Mouse (Mus musculus) layer of hippocampus, adult 11-12 months (tissue): ENCODE results near the gene Rps6kb2.

Experiments
- DNase-seq: peaks from one replicate; pipeline ENCODE4 v3.0.0; 2022; ENCODE audit warnings: low spot score

Rps6kb2 gene

DNA sequence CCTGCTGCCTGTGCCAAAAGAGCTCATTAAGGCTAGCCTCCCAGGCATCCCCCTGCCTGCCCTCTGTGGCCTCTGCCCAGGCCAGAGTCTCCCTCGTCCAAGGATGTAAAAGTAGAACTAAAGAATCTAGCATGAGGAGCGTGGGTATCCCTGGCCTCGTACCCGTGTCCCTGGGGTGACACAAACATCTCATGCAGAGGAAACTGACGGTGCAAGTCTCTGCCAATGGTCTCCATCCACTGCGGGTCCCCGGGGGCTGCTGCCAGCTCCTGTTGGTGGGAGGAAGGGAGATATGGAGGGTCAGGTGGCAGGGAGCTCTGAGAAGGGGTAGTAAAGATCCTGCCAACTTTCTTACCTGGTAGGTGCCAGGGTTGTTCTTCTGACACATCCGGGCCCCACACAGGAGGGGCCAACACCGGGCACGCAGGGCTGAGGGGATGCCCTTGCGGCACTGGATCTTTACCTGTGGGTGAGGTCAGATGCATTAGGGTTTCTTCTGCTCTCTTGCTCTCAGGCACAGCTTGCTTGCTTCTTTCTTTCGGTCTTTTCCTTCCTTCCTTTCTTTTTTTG is 26.0 kb upstream of the Rps6kb2 start:
- no peak for DNase-seq

DNA sequence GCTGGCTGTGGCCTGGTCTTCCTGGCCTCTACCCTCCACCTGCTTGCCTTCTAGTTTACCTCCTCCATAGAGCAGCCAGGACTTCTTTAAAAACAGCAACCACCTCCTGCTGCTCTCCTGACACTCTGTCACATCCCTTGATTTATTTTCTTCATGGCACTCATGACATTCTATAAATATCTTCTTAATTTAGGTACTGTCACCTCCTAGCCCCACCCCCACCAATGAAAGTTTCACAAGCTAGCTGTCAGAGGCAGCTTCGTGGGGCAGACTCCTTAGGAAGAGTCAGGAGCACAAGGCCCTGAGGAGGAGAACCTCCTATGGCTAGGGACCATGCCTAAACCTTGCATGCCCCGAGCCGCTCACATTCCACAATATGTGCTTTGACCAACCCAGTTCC is 24.1 kb upstream of the Rps6kb2 start:
- no peak for DNase-seq

DNA sequence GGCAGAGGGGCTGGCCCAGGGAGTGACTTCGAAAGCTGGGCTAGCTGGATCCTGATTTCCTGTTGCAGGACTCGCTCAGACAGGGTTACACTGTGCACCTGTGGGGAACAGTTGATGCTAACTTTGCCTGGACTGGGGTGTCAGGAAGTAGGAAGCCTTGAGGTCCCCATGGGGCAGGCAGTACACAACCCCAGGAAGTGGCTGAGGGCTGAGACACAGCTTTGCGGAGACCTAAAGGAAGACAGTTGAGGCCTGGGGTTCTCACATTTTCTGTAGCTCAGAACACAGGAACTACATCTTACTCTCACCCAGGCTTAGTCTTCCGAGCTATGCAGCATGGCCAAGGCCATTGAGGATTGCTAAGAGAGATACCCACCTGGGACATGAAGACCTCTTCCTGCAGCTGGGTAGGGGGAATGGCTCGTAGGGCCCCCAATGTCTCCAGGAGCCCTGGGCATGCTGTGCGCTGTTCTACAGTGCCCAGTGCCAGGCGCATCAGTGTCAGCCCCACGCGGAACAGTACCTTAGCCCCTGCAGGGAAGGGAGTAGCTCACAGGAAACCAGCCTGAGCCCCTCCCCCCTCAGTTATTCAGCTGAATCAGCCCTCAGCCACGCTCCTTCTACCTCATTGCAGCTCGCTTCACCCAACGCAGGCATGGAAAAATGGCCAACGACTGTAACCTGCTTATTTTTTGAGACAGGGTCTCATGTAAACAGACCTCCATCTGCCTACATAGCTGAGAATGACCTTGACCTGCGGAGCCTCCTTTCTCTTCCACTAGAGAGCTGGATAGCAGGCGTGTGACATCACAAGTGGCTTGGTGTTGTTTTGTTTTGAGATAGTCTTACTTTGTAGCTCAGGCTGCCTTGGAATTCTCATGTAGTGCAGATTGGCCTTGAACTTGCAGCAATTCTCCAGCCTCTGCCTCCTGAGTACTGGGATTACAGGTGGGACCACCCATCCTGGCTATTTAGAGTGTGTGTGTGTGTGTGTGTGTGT is 22.1 kb upstream of the Rps6kb2 start:
- no peak for DNase-seq

DNA sequence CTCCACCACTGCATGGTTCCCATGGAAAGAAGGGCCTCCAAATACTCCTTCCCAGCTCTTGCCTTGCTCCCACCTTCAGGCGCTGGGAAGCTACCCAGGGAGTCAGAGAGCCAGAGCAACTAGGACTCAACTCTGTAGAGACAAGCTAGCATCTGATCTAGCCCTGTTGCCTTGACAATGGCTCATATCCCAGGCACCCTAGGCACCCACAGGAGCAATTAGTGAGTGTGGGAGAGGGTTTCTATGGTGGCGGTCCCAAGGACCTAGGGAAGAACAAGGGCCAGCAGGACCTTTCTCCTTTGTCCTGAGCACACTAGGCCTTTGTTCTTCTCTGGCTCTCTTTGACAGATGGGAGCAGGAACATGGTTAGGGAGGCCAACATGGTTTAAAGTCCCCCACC is 20.5 kb upstream of the Rps6kb2 start:
- no peak for DNase-seq

DNA sequence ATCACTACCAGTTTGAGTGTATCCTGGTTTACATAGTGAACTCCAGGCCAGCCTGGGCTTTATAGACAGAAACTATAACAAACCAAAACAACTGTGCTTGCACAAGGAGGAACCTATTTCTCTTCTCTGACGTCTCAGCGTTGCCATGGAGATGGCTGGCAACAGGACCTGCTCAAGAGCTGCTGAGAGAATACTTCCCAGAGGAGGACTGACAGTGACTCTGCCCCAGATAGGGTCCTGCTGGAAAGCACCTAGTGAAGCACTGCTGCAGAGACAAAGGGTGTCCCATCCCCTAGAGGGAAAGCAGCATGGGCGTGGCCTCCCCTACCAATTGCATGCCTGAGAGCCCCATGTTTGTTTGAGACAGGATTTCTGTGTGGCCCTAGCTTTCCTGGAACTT is 18.7 kb upstream of the Rps6kb2 start:
- DNase-seq = peak; percentile 79

DNA sequence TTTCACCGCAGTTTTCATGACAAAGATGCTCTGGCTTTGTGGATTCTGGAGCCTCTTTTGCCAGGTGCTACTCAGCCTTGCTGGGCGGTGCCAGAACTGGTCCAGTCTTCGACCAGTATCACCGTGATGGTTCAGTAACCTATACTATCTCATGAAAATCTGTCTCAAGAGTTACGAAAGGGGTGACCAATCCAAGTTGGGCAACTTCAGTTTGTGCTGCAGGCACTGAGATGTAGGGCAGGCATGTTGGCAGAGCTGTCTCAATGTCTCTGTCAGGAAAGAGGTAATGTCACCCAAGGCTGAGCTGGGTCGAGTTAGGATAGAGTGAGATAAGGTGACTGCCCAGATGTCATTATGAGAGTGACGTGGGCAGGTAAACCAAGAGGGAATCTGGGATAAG is 17.3 kb upstream of the Rps6kb2 start:
- no peak for DNase-seq

DNA sequence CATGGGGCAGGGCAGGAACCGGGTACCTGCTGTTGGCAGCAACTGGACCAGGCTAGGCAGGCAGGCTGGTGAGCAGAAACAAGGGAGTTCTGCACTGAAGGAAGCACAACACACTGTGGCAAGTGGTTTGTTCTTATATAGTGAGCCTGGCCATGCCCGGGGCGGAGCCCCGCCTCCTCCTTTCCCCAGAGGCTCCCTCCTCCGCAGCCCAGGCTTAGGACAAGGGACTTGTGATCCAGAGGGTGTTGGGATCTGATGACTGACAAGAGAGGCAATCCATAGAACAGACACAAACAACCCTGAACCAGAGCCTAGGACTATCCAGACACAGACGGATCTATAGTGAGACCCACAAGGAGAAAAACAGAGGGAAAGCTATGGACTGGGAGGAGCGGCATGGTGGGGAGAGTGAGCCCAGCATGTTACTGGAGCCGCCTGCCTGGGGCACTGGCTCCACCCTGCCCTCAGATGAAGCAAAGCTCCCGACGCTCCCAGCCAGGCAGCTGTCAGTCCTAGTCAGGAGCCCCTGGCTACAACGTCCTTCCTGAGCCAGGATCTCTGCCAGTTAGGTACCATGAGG is 12.3 kb upstream of the Rps6kb2 start, which contains the start of gene Carns1:
TSS of gene Carns1 (minus strand) at position 112 of the 580 bp plus-strand sequence.
- peak; percentile 67 for DNase-seq

DNA sequence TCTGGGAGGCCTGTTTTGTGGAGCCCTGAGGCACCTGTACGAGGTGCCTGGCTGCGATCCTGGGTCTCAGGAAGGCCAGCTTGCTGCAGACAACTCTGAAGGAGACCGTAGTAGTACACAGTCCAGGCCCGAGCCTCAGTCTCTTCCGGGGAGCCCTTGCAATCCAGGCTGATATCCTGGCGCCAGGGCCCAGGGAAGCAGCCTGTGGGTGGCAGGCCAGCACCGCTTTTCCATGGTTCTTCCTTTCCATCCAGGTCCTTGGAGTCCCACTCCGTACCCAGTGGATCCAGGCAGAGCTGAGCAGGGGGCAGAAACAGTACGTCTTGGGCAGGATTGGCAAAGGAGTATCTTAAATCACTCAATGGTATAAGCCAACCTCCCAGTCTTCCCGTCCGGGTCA is 9.8 kb upstream of the Rps6kb2 start:
- no peak for DNase-seq

DNA sequence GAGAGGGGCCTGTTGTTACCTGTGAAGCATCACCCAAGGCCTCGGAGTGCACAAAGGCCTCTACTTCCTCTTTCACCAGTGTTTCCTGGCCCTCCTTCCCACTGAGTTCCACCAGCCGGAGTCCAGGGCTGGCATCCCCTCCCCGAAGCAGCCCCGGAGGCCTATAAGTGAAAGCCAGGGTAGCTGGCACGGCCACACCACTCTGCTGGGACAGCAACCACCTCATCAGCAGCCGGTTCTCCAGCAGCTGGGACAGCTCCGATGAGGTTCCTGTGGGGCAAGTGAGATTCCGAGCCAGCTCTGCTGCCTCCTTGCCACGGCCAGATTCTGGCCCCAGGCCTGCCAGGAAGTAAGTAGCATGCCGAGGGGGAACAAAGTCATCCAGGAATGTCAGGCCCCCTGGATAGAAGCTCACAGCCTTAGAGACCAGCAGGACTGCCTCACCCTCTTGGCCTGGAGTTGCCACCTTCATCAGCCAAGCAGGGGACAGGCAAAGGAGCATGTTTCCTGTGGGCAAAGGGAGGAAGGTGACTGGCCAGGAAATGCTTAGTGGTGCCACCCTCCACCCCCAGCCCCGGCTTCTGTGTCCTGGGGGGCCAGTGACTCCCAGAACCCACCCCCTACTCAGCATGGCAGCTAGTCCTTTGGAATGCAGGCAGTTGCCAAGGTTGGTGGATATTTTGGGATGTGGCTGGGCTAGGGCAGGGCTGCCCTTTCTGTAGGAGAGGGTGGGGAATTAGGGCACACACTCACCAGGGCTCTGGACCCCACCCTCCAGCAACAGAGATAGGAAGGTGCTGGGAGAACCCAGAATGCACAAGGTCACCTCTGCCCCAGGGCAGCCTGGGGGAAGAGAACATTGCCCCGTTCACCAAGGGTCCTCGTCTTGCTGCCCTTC is 8.5 kb upstream of the Rps6kb2 start:
- DNase-seq = no peak

DNA sequence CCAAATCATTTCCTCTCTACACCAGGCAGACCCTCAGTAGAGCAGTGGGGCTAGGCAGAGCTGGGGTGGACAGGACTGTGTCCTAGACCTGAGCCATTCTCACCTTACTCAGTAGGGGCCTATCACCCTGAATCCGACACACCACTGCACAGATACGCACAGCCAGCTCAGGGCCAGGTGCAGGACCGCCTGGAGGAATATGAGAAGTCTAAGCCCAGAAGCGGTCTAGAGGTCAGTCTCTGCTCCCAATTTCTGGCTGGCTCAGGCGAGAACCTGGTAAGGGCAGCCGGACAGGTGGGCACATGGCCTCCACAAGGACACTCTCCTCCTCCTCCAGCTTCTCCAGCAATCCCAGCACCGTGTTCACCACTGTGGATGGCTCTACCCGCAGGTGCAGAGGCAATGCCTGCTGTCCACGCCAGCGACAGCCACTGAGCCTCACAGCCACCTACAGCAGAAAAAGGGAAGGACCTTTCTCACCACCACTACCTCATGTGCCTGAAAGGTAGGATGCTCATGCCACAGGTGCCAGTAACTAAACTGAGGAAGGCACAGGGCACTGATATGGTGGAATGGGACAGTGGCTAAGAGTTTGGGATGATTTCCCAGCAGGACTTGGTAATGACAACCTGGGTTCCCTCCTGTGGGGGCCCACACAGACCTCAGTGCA is 7.7 kb upstream of the Rps6kb2 start:
- DNase-seq = no peak

DNA sequence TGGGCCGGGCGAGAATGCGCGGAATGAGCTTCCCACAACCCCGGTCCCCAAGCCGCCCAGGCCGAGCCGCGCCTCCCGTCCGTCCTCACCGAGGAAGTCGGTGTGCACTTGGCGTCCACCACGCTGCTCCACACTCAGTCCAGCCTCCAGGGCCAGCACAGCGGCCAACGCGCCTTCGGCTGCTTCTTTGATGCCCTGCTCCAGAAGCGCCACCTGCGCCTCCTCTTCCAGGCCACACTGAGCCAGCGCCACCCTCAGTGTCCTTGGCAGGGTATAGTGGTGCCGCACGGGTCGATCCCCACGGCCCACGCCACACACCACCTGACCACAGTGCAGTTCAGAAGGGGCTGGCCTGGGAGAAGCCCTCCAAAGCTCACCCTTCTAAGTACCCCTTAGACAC is 6.7 kb upstream of the Rps6kb2 start:
- DNase-seq = no peak

DNA sequence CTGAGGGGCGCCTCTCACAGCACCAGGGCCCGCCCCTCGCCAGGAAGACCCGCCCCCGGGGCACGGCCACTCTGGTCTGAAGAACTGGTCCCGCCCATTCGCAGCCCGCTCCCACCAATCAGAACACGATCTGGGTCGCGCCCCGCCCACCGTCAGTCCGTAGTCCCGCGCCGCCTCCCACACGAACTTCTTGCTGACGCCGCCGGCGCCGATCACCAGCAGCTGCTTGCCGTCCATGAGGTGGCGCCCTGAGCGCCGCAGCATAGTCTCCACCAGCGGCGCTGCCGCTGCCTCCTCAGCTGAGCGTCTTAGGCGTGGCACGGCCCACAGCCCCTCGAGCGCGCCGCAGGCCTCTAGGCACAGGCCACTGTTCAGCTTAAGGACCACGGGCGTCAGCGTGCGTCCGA is 6.2 kb upstream of the Rps6kb2 start:
- DNase-seq = peak; percentile 99

DNA sequence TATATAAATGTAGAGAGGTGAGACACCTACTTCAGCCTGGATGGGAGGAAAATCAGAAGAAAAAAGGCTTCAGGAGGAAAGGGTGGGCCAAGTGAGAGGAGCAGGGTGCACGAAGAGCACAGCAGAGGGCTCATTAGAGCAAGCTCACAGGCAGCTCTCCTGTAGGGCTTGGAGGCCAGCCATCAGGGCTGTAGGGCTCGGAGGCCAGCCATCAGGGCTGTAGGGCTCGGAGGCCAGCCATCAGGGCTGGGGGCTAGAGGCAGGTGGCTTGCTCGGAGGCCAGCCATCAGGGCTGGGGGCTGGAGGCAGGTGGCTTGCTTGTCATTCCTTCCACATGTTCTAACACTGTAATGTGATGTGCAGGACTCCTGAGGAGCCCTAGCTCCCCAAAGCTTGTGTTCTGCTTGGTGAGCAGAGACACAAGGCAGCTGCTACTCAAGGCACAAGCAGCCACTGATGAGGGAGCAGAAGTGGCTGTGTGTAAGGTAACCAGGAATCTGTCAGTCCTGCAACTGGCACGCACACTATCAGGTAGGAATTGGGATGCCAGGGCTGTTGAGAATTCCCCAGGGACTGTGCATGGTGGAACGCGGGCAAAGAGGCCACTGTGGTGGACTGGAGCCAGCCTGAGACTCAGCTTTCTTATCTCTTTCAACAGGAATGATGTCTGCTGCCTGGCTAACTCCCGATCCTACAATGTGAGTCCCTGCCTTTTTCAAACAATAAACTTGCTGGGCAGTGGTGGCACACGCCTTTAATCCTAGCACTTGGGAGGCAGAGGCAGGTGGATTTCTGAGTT is 3.7 kb upstream of the Rps6kb2 start:
- no peak for DNase-seq

DNA sequence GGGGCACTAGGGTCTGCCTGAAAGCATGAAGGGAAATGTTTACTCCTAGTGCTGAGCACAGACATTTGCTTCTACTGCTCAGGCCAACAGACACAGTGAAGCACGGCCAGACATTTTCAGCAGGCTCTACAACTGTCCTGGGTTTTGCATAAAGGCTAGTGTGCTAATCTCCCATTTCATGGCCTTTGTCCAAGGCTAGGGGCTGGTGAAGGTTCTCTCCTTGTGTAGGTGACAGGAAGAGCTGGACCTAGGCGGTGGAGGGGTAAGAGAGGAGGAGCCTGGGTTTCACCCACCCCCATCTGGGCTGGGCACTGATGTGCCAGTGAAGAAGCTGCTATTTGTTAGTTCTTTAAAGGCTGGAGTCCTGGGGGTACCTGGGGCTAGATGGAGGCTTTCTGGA is 1.6 kb upstream of the Rps6kb2 start:
- no peak for DNase-seq

DNA sequence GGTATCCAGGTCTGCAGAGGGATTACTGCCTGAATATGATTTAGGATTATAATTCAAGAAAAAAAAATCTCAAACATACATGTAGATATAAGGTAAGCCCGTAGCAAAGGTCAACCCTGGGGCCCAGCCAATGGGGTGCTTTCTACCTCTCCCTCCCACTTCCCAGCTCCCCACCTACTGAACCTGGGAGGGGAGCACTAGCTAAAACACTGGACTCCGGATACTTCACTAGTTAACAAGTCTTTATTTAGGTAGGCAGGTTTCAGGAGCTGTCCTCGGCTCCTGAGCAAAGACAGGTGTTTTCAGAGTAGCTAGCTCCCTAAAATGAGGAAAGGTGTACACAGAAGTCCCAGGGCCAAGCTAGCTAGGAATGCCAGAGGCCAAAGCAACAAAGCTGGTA is 946 bp upstream of the Rps6kb2 start:
- DNase-seq = no peak

DNA sequence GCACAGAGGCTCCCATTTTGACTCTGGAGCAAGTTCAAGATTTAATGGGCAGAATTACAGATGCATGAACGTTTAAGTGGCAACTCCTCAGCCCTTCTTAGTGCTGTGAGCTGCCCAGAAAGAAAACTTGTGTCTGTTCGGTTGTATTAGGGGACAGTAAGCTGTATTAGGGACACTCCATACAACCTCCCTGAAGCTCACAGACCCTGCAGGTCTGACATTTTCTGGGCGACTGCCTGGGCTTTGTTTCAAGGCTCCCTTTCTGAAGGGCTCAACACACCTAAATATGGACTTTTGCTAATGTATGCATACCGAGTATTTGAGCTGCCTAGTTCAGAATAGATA is 361 bp upstream of the Rps6kb2 start:
- DNase-seq = no peak

DNA sequence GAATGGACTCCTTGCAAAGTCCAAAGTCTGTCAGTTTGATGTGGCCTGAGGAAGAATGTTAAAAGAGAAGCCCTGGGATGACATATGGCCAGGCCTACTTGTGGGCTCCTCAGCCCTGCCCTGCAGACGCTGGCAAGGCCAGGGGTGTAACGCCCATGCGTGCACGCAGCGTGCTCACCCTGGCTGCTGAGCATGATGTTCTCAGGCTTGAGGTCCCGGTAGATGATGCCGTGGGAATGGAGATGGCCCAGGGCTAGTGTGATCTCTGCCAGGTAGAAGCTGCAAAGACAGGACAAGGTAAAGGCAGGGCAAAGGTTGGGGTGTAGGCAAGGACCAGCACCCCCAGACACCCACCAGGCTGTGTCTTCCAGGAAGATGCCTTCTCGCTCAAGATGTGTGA is 4.1 kb downstream of the Rps6kb2 start:
- no peak for DNase-seq

DNA sequence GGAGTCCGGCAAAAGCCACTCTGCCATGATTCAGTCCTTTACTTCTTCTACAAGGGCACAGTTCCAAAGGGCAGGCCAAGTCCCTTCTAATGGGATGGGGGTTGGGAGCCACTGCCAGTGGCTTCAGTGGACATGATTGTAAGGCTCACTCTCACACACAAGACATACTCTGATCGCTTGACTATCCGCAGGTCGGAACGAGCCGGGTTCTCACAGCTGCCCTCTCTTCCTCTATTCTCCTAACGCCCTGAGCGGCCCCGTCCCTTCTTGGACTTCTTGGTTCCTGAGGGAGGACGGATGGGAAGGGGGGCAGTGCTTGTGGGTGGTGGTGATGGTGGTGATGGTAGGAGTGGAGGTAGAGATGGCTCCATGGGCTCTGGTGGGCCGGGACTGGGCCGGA is 6.4 kb downstream of the Rps6kb2 start:
- DNase-seq = no peak

DNA sequence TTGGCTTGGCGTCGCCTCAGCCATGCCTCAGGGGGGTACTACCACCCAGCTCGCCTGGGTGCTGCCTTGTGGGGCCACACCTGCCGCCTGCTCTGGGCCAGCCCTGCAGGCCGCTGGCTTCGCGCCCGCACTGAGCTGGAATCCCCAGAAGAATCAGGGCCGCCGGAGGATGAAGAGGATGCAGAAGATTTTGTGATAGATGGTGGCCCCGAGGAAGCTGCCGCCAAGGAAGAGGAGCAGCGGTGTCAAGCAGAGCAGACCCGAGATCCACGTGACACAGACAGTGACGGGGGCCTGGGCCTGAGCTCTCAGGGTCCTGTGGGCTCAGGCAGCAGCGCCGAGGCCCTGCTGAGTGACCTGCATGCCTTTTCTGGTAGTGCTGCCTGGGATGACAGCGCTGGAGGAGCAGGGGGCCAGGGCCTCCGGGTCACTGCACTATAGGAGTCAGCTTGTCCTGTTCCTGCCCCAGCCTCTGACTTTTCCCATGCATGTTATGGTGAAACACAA is 7.0 kb downstream of the Rps6kb2 start:
- no peak for DNase-seq

DNA sequence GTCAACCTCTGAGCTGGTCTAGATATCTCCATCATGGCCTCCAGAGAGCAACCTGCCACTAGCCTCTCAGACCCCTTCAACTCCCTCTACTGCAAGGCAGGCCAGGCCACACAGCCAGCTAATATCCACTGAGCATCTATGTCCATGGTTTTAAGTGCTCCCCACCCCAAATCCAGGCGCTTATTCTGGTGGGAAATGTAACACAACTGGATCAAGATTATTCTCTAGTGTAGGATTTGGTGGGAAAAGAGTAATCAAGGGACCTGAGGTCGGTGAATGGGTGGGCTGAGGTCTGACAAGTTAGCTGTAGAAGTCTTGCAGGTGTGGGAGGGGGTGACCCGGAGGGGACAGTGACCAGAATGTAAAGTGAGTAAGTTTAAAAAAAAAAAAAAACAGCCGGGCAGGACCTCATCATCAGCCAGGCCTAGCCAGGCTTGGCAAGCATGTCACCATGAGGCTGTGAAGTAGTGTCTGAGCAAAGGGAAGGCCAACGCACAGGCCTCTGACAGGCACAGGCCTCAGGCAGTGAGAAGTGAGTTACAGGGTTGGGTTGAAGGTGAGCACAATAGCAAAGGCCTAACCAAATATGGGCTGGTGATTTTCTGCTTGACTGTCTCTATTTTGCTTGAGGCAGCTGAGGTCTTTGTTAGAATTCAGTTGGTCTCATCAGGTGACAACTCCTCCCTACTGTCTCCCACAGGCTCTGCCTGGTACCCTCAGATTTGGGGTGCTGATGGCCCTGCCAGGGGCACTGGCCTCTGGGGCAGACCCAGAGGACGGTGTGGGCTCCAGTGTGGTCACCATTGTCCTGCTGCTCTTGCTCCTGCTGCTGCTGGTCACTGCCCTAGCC is 7.7 kb downstream of the Rps6kb2 start:
- DNase-seq = no peak
